Mouse (Mus musculus) lung, adult 2 months (tissue): ENCODE measurements around the gene Pcolce.

Experiments
- CTCF ChIP-seq: fragments of 200-500 bp; IDR thresholded peaks from 2 replicates; pipeline ENCODE4 v1.5.1; 2011; ENCODE audit warnings: mild to moderate bottlenecking, low read length, control low read depth; ENCODE audit not compliant: insufficient read depth
- POLR2A ChIP-seq: fragments of 200-500 bp; IDR thresholded peaks from 2 replicates; pipeline ENCODE4 v1.6.1; 2011; ENCODE audit warnings: low read depth, mild to moderate bottlenecking, control low read depth, low read length, borderline replicate concordance; ENCODE audit errors: extremely low read depth

DNA sequence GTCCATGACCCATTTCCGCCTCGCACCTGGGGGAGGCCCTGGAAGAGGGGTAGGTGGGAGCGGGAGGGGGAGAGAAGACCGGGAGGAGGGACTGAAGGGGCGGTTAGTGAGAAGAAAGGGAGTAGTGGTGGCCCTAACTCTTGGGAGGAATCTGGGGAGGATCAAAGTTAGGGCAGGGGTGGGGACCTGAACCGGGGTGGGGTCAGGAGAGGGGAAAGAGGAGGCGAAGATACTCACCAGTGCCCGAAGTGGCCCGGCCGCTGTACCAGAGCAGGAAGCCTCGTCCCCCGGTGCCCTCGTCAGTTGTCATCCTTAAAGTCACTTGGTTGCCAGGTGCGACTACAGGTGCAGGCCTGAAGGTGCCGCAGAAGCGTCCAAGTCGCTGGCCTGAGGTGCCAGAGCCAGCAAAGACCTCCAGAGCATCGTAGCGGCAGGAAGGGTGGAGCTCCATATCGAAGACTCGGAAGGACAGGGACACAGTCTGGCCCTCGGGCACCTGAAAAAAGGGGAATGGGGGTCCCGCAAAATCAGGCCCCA lies 4.9 kb downstream of the Pcolce start:
- TF ChIP-seq POLR2A (no peak), CTCF (peak; percentile 19; the same call in 1 of the 2 replicates)
